Mouse (Mus musculus) lung, postnatal 0 days (tissue): ENCODE measurements around the gene Fkbp14. TPM values are rescaled to one million over a fixed set of nuclear protein-coding genes. Genes with fewer than 3 reads are reported as not detected.

Source experiments
- ATAC-seq: fragments of 200-750 bp; cut with Nextera tagmentation; 2 replicates; pipeline ENCODE4 v1.8.0; 2017; ENCODE audit warnings: moderate library complexity
- DNase-seq: peaks from one replicate; pipeline ENCODE4 v3.0.0-alpha.2; 2016; ENCODE audit warnings: low spot score
- H3K27ac ChIP-seq: fragments of 300-500 bp; sonication (generic); 2 replicates; pipeline ENCODE4 v1.5.1; 2014; ENCODE audit warnings: antibody characterized with exemption, mild to moderate bottlenecking, low read length, mixed read lengths
- H3K27me3 ChIP-seq: fragments of 300-500 bp; sonication (generic); replicated peaks from 2 replicates; pipeline ENCODE4 v1.6.1; 2014; ENCODE audit warnings: low read length, mixed read lengths; ENCODE audit not compliant: insufficient read depth
- H3K36me3 ChIP-seq: fragments of 300-500 bp; sonication (generic); 2 replicates; pipeline ENCODE4 v1.6.1; 2014; ENCODE audit warnings: low read length, mixed read lengths; ENCODE audit not compliant: insufficient read depth
- H3K4me1 ChIP-seq: fragments of 300-500 bp; sonication (generic); 2 replicates; pipeline ENCODE4 v1.6.1; 2014; ENCODE audit warnings: antibody characterized with exemption, low read depth, low read length, mixed read lengths; ENCODE audit not compliant: insufficient read depth
- H3K4me2 ChIP-seq: fragments of 300-500 bp; sonication (generic); replicated peaks from 2 replicates; pipeline ENCODE4 v1.6.1; 2014; ENCODE audit warnings: low read depth, mild to moderate bottlenecking, low read length, moderate library complexity, mixed read lengths
- H3K4me3 ChIP-seq: fragments of 300-500 bp; sonication (generic); 2 replicates; pipeline ENCODE4 v1.5.1; 2014; ENCODE audit warnings: low read depth, low read length
- H3K9ac ChIP-seq: fragments of 300-500 bp; sonication (generic); replicated peaks from 2 replicates; pipeline ENCODE4 v1.6.1; 2014; ENCODE audit warnings: low read depth, mild to moderate bottlenecking
- H3K9me3 ChIP-seq: fragments of 300-500 bp; sonication (generic); 2 replicates; pipeline ENCODE4 v1.6.1; 2016; ENCODE audit warnings: low read length, mixed read lengths
- CTCF ChIP-seq: IDR thresholded peaks from 2 replicates; pipeline ENCODE4 v1.5.1; 2016; ENCODE audit warnings: antibody characterized with exemption, mild to moderate bottlenecking
- EP300 ChIP-seq: IDR thresholded peaks from 2 replicates; pipeline ENCODE4 v1.6.1; 2016; ENCODE audit warnings: antibody characterized with exemption, mild to moderate bottlenecking, control low read depth
- WGBS: fragments of 180-500 bp; shearing (Covaris S2); extraction: QIAGEN DNeasy Blood & Tissue Kit; methylation state at CpG from one replicate; pipeline ENCODE4 v1.1.7; 2014; 5-methylcytosine and 5-hydroxymethylcytosine counted together
- polyA plus RNA-seq: library from polyadenylated mRNA; unstranded; fragments of >200 nt; fragmentation: Nextera tagmentation; extraction: Ambion mirVana; gene quantifications from 2 replicates; pipeline ENCODE4 v1.2.1, GENCODE M21; 2015

The Fkbp14 gene
- polyA plus RNA-seq, 1 experiment from 2014 or later: 16.1 TPM

GRCm38 (mm10) chr6:54543646-54544045, 53.5 kb downstream of the Fkbp14 start:
- H3K4me2 ChIP-seq: no peak overlapping the region
- no peak for TF ChIP-seq CTCF
- no peak for TF ChIP-seq EP300
- no peak for ATAC-seq
- no peak overlapping the region for H3K9ac ChIP-seq
- no peaks in the 10 kb centered on the region for H3K36me3 ChIP-seq
- DNase-seq: no peak
- no peaks in the 10 kb centered on the region for H3K9me3 ChIP-seq
- no peak overlapping the region for H3K27ac ChIP-seq
- H3K4me3 ChIP-seq: no peak overlapping the region
- no peaks in the 10 kb centered on the region for H3K4me1 ChIP-seq
- H3K27me3 ChIP-seq: no peaks in the 10 kb centered on the region
- 73% methylated on average over 2 of the region's 2 CpGs for WGBS

- DNase-seq: no peak
- H3K9ac ChIP-seq: no peak overlapping the region
- 78% methylated on average over 7 of the region's 7 CpGs for WGBS
- H3K36me3 ChIP-seq: no peaks in the 10 kb centered on the region
- no peaks in the 10 kb centered on the region for H3K27me3 ChIP-seq
- no peak overlapping the region for H3K4me3 ChIP-seq
- H3K4me1 ChIP-seq: no peaks in the 10 kb centered on the region
- no peak for TF ChIP-seq CTCF
- no peak for TF ChIP-seq EP300
- ATAC-seq: no peak
- H3K27ac ChIP-seq: no peak overlapping the region
- H3K9me3 ChIP-seq: no peaks in the 10 kb centered on the region
- H3K4me2 ChIP-seq: no peak overlapping the region
These were observed 54.3 kb downstream of the Fkbp14 start for GRCm38 (mm10) chr6:54542836-54543235.

DNA sequence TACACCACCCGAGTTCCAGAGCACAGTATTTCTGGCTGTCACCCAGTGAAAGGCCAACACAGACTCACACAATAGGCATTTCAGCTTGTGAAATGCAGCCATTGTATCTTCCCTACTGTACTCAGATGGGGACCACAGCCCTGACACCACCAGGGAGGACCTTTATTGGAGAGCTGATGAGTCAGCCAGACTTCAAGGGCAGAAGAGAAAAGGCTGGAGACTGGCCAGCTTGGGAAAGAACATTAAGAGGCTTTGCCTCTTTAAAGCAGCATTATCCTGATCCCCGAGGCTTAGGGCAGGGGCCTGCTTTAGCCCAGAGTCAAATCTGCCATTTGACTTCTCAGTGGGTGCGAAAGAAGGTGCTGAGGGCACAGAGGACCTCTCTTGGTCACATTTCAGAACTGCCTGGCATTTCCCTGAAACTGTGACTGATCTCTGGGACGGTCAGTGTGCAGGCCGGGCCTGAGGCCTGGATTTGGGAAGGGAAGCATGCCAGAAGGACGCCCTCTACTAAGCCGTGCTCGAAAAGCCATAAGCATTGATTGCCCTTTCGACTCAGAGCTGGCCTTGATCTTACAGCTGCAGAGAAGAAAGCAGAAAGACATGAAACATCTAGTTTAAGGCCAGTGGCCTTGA, 56.7 kb downstream of the Fkbp14 start:
- H3K27ac ChIP-seq: no peak overlapping the region
- peak; percentile 32 for DNase-seq
- H3K27me3 ChIP-seq: no peaks in the 10 kb centered on the region

GRCm38 (mm10) chr6:54539396-54539795, 57.7 kb downstream of the Fkbp14 start:
- TF ChIP-seq CTCF: no peak
- no peak for TF ChIP-seq EP300
- Histone ChIP-seq H3K27me3 (no peaks in the 10 kb centered on the region), H3K4me3 (no peak overlapping the region), H3K27ac (no peak overlapping the region), H3K36me3 (no peaks in the 10 kb centered on the region), H3K4me2 (no peak overlapping the region), H3K9ac (no peak overlapping the region), H3K9me3 (no peaks in the 10 kb centered on the region), H3K4me1 (no peaks in the 10 kb centered on the region)
- DNase-seq (no peak), ATAC-seq (no peak)
- 77% methylated on average over 7 of the region's 7 CpGs for WGBS

More for the DNA sequence above, 56.7 kb downstream of the Fkbp14 start:
- Histone ChIP-seq H3K9ac (no peak overlapping the region), H3K36me3 (no peaks in the 10 kb centered on the region), H3K4me1 (no peaks in the 10 kb centered on the region), H3K4me3 (no peak overlapping the region), H3K4me2 (no peak overlapping the region), H3K9me3 (no peaks in the 10 kb centered on the region)
- TF ChIP-seq CTCF (no peak), EP300 (no peak)
- 83% methylated on average over 9 of the region's 9 CpGs for WGBS
- peak; percentile 30; the same call in 1 of the 2 replicates for ATAC-seq

- no peaks in the 10 kb centered on the region for H3K4me1 ChIP-seq
- DNase-seq (no peak), ATAC-seq (no peak)
- no peak overlapping the region for H3K9ac ChIP-seq
- TF ChIP-seq CTCF (no peak), EP300 (no peak)
- no peaks in the 10 kb centered on the region for H3K36me3 ChIP-seq
- no peaks in the 10 kb centered on the region for H3K9me3 ChIP-seq
- no peak overlapping the region for H3K4me3 ChIP-seq
- H3K27me3 ChIP-seq: no peaks in the 10 kb centered on the region
- H3K27ac ChIP-seq: no peak overlapping the region
- H3K4me2 ChIP-seq: no peak overlapping the region
- WGBS: 46% methylated on average over 3 of the region's 3 CpGs
These were observed 58.3 kb downstream of the Fkbp14 start for GRCm38 (mm10) chr6:54538773-54539173.

DNA sequence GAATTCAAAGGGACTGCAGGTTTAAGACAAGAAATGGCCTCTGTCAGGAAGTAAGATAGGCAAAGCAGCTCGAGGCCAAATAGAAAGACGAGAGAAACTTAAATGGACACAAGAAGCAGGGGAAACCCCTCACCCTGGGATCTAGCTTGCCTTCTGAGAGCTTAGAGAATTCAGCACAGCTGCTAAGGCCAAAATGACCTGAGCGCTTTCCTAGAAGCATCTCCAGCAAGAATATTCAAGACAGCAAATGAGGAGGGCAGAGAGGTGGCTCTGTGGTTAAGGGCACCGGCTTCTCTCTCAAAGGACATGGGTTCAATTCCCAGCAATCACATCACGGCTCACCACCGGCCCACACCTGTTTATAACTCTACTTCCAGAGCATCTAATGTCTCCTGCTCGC, 60.1 kb downstream of the Fkbp14 start:
- Histone ChIP-seq H3K9ac (no peak overlapping the region), H3K27me3 (no peaks in the 10 kb centered on the region), H3K4me3 (no peak overlapping the region), H3K4me1 (no peaks in the 10 kb centered on the region), H3K9me3 (no peaks in the 10 kb centered on the region), H3K4me2 (no peak overlapping the region), H3K27ac (no peak overlapping the region), H3K36me3 (no peaks in the 10 kb centered on the region)
- ATAC-seq (no peak), DNase-seq (no peak)
- TF ChIP-seq CTCF: no peak
- TF ChIP-seq EP300: no peak
- WGBS: 78% methylated on average over 7 of the region's 7 CpGs

- no peaks in the 10 kb centered on the region for H3K9me3 ChIP-seq
- no peak for ATAC-seq
- no peak for TF ChIP-seq CTCF
- no peak for TF ChIP-seq EP300
These were observed 61.6 kb downstream of the Fkbp14 start for GRCm38 (mm10) chr6:54535485-54535884.

More at GRCm38 (mm10) chr6:54535485-54535884, 61.6 kb downstream of the Fkbp14 start:
- no peak overlapping the region for H3K4me2 ChIP-seq
- H3K9ac ChIP-seq: no peak overlapping the region
- DNase-seq: no peak
- no peak overlapping the region for H3K4me3 ChIP-seq
- no peaks in the 10 kb centered on the region for H3K27me3 ChIP-seq
- H3K4me1 ChIP-seq: no peaks in the 10 kb centered on the region
- H3K27ac ChIP-seq: no peak overlapping the region
- 63% methylated on average over 4 of the region's 4 CpGs for WGBS
- H3K36me3 ChIP-seq: no peaks in the 10 kb centered on the region
